Mouse (Mus musculus): ENCODE measurements around the gene Chst8.

GRCm38 (mm10) chr7:34662227-34662626 is 150.3 kb downstream of the Chst8 start:
- no peak for TF ChIP-seq EP300 (IDR thresholded peaks at IDR 0.05; ENCODE audit: low read depth)
- no peak for TF ChIP-seq CTCF (IDR thresholded peaks at IDR 0.05; ENCODE audit: low read depth)

Data from heart, postnatal 0 days (tissue).